30 mouse cellular contexts compared by ENCODE assay signal in the genomic region with DNA sequence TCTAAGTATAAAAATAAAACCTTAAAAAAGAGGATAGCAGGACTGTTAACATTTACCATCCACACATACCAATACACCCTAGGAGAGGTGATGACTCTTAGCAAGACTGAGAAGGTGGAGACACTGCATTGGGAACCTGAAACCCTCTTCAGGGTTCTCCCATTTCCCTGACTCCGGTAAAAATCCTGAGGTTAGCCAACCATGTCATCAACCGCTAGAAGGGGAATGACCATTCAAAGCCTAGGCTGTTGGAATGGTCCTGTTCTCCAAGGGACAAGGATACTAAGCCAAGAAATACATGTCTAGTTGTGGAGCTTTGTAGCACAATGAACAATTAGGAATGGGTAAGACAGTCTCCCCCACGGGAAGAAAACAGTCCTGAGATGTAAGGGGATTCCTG.
"Had no signal": no experiment of that assay in that cellular context is flagged by ENCODE, and none has a peak within 500 bp of the region (broad histone marks: within the 10 kb centered on the region; RNA-seq: fewer than 3 reads in every experiment).

No protein-coding gene starts in this region.

- DNase-seq: left cerebral cortex, postnatal 4 days; liver; liver, embryonic 13.5 days; liver, postnatal 0 days; lung, adult 18-20 months; lung, adult 2 months; lung, embryonic 14.5 days; lung, postnatal 10 days; lung, postnatal 14 days; lung, postnatal 36 days; lung, postnatal 4 days; midbrain, embryonic 14.5 days had no signal

- H3K4me1 ChIP-seq: limb, embryonic 10.5 days; limb, embryonic 13.5 days; limb, embryonic 15.5 days; liver, embryonic 12.5 days; liver, embryonic 13.5 days; liver, embryonic 15.5 days; lung, embryonic 15.5 days; megakaryocyte, embryonic 14.5 days; midbrain, embryonic 12.5 days; midbrain, embryonic 13.5 days; midbrain, embryonic 15.5 days; neural tube, embryonic 12.5 days had no signal

- H3K27me3 ChIP-seq: limb, embryonic 15.5 days; liver, embryonic 12.5 days; liver, embryonic 13.5 days; liver, embryonic 15.5 days; lung, embryonic 15.5 days; megakaryocyte, embryonic 14.5 days; midbrain, embryonic 12.5 days; midbrain, embryonic 13.5 days; midbrain, embryonic 15.5 days; neural tube, embryonic 12.5 days had no signal

- H3K27ac ChIP-seq: limb, embryonic 10.5 days; limb, embryonic 12.5 days; limb, embryonic 13.5 days; limb, embryonic 15.5 days; liver, embryonic 12.5 days; liver, embryonic 13.5 days; liver, embryonic 14.5 days; liver, embryonic 15.5 days; lung, embryonic 15.5 days; macrophage; midbrain, embryonic 10.5 days; midbrain, embryonic 12.5 days; midbrain, embryonic 13.5 days; midbrain, embryonic 15.5 days; neural tube, embryonic 12.5 days had no signal

- H3K4me3 ChIP-seq: limb, embryonic 10.5 days; limb, embryonic 12.5 days; limb, embryonic 13.5 days; limb, embryonic 15.5 days; liver, embryonic 12.5 days; liver, embryonic 13.5 days; liver, embryonic 15.5 days; lung, embryonic 15.5 days; megakaryocyte, embryonic 14.5 days; midbrain, embryonic 10.5 days; midbrain, embryonic 12.5 days; midbrain, embryonic 13.5 days; midbrain, embryonic 15.5 days; myocyte; neural tube, embryonic 12.5 days had no signal

- ATAC-seq: liver, embryonic 12.5 days; liver, postnatal 0 days; lung, postnatal 0 days; midbrain, embryonic 13.5 days; midbrain, embryonic 15.5 days; midbrain, embryonic 16.5 days had no signal

- H3K36me3 ChIP-seq: limb, embryonic 10.5 days; limb, embryonic 12.5 days; limb, embryonic 13.5 days; limb, embryonic 15.5 days; liver, embryonic 12.5 days; liver, embryonic 13.5 days; liver, embryonic 15.5 days; lung, embryonic 15.5 days; midbrain, embryonic 10.5 days; midbrain, embryonic 12.5 days; midbrain, embryonic 13.5 days; midbrain, embryonic 15.5 days; neural tube, embryonic 12.5 days had no signal

- H3K9ac ChIP-seq: limb, embryonic 12.5 days; limb, embryonic 13.5 days; limb, embryonic 15.5 days; liver, embryonic 12.5 days; liver, embryonic 13.5 days; liver, embryonic 14.5 days; liver, embryonic 15.5 days; liver, postnatal 0 days; lung, embryonic 14.5 days; lung, embryonic 15.5 days; midbrain, embryonic 12.5 days; midbrain, embryonic 13.5 days; midbrain, embryonic 15.5 days; neural tube, embryonic 12.5 days had no signal
